Mouse (Mus musculus) R1 (cell line): ENCODE data around the gene Gdi2.
"Not testable (repeated sequence)": the region's sequence is repeated elsewhere in the genome, so short reads cannot be mapped to it uniquely, and the experiment has no call there.

ENCODE experiments used
- DNase-seq: peaks from one replicate; pipeline ENCODE4 v3.0.0-alpha.2; 2018; ENCODE audit warnings: low read depth, low spot score

The Gdi2 gene

DNA sequence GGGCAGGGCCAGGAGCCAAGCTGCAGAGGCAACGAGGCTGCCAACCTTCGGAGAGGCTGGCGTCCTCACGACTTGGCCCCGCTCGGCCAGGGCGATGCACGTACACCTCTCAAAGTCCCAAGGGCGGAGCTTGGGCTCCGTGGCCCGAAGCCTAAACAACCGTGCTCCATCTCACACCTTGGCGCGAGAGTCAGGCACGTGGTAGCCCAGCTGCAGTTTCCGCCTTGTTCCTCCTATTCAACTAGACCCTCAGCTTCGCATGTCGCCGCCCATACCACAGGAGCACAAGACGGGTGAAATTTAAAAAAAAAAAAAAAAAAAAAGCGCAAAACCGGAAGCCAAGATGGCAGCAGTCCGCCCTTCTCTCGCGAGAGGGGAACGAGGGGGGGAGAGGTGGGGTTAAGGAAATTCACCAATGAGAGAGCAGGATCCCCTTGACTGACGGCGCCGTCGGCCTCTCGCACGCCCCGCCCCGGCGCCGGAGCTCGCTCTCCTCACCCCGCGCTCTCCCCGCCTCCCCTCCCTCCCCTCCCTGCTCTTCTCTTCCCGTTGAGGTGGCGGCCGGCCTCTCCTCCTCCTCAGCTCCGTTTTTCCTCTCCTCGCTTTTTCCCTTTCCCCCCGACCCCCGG, at the start of gene Gdi2:
Gene Gdi2, plus strand, starts transcription at position 470 of the 629 bp plus-strand sequence.
- DNase-seq: peak; percentile 98

GRCm38 (mm10) chr13:3495526-3495925, 42.3 kb upstream of the Gdi2 start:
- no peak for DNase-seq

DNA sequence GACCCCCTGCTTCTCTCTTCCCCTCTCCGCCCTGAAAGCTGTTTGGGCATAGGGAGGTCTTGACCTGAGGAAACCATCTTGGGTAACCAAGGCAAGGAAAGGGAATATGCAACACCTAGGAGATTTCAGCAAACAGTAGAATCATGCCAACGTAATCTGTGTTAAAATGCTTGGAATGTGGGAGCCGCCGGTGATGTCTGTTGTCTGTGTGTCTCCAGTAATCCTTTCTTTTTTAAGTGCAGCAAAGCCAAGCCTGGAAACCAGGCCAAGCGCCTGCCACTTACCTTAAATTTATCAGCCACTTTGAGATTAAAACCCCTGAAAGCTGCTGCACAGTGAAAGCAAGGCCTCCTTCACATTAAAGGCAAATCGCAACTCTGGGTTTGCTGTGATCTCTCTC, 36.8 kb upstream of the Gdi2 start:
- DNase-seq: peak; percentile 16

GRCm38 (mm10) chr13:3515351-3515750, 22.5 kb upstream of the Gdi2 start:
- peak; percentile 56 for DNase-seq

- not testable (repeated sequence) for DNase-seq
These were observed 18.5 kb upstream of the Gdi2 start for GRCm38 (mm10) chr13:3519357-3519756.

GRCm38 (mm10) chr13:3519994-3520393, 17.9 kb upstream of the Gdi2 start:
- DNase-seq: not testable (repeated sequence)

DNA sequence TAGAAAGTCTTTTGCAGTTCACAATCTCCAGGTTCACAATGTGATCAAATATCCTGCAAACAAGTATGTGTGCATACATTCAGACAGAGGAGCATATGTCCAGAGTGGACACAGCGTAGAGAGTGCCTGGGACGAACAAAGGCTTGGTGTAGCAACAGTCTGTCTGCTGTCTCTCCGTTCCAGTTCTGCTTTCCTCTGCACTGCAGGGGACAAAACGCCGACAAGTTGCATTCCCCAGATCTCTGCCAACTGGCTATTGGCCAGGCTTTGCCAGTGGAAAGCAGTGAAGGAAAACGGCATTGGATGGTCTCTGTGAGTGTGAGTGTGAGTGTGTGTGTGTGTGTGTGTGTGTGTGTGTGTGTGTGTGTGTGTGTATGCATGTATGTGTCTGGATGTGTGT, 14.4 kb upstream of the Gdi2 start:
- DNase-seq: no peak

- no peak for DNase-seq
These were observed 13.9 kb upstream of the Gdi2 start for GRCm38 (mm10) chr13:3523946-3524345.

DNA sequence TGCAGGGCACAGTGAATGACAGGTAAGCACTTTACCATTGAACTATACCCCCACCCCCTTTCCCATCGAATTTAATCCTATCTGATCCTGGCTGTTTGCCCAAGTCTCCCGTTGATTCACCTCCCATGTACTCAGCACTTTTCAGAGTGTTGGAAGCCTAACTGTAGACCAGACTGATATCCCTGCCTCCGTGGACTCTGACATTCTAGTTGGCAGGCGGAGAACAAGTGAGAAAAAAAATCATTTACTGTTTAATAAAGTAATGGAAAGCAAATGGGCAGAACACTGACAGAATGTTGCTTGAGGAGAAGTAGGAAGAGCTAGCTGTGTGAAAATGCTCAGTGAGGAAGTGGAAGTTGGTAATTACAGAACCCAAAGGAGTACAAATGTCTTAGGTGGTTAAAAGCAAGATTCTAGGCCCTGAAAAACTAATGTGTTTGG, 12.2 kb upstream of the Gdi2 start:
- DNase-seq: no peak

GRCm38 (mm10) chr13:3526328-3526727, 11.5 kb upstream of the Gdi2 start:
- peak; percentile 42 for DNase-seq

DNA sequence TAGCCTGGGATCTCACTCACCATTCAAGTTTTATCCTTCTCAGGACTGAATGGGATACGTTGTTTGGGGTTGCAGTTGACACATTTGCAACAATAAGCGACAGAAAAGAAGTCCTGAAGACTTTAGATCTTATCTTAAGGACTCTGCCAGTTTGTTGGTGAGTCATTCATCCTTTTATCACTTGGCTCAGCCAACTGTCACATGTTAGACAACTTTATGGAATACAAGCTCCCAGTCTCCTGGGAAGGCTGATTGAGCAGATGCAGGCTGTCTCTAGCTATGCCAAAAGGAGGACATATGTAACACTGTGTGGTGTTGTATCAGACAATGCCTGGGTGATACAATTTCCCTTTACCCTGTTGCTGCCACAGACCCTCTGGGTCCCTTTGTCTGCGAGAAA, 7.4 kb upstream of the Gdi2 start:
- no peak for DNase-seq

DNA sequence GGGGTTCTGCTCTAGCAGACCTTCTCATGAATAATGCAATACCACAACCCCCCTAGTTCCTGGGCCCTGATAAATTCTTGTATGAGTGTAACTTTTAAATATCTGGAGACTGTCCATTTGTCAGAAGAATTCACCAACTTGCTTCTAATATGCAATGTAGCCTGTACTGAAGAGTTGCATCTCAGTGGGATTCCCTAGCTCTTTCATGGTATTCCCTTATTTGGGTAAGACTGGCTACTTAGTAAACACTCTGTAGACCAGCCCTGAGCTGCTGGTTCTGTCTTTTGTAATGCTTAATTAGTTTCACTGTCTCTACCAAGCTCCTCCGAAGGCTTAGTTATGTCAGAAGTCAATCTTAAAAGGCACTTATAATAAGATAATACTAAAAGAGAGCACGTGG, 6.7 kb upstream of the Gdi2 start:
- DNase-seq: peak; percentile 79

DNA sequence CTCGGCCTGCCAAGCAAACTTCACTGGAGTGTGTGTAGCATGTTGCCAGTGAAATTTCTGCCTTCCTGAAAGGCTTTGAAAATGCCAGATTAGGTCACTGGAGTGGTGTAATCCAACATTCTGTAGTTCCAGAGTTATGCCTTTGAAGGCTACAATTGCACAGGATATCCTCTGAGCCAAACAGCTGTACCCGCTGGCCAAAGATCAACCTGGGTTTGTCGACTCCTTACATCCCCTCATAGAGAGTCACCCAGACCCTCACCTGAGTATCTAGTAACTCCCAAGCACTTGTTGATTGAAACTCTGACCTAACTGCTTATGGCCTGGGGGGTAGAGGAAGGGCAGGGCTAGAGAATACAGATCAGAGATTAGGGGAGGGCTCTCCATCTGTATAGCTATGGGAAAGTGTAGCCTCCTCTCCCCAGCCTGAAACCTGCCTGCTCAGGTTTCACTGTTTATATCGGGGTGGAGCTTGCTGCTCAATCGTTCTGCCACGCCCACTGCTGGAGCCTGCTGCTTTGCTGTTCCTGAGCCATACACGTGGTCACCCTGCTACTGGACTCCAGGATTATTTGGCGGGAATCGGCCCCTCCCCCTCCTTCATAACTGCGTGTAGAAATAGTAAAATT, 6.1 kb upstream of the Gdi2 start:
- DNase-seq: peak; percentile 92

- DNase-seq: peak; percentile 78
These were observed 5.4 kb upstream of the Gdi2 start for GRCm38 (mm10) chr13:3532451-3532850.

- no peak for DNase-seq
These were observed 3.7 kb upstream of the Gdi2 start for GRCm38 (mm10) chr13:3534146-3534545.

- DNase-seq: peak; percentile 82
These were observed 533 bp downstream of the Gdi2 start for GRCm38 (mm10) chr13:3538223-3538968.

GRCm38 (mm10) chr13:3538969-3539562, 1.2 kb downstream of the Gdi2 start:
- DNase-seq: no peak

- no peak for DNase-seq
These were observed 2.3 kb downstream of the Gdi2 start for GRCm38 (mm10) chr13:3540166-3540565.

DNA sequence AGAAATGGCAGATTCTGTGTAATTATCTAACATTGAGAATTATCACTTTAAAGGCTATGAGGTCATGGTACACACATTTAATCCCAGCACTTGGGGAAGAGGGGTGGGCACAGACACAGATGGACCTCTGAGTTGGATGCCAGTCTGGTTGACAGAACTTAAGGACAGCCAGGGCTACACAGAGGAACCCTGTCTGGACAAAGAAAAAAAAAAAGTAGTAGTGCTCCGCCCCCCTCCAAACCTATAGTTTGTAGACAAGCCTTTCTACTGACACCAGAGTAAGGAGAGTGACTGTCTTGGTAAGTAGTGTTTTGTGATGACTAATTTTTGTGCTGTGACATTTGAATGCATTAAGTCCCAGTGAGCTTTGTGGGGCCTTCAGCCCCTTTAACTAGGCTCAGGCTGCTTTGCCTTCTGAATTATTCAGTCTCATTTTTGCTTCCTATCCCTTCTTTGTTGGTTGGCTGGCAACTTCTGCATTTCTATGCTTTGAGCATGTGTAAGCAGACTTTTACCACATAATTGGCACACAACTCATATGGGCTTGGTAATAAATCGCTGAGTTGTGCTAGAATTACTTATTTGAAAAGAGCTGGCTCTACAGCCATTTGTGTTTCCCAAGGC, 3.4 kb downstream of the Gdi2 start:
- no peak for DNase-seq

- no peak for DNase-seq
These were observed 6.4 kb downstream of the Gdi2 start for GRCm38 (mm10) chr13:3544077-3544874.

DNA sequence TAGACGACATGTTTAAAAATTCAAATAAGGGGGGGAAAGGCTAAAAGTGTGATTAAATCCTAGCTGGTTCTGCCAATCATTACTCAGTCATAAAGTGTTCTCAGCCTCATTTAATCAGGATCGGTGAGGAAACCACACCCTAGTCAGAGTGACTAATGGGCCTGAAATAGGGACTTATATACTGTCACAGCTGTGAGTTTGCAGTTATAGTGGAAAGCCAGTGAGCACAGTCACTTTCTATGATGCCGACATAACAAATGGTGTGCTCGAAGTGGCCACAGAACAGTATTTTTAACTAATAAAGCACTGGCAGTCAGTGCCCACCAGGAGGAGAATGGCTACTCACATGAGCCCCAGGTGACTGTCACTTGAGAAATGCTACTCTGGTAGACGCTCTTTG, 7.1 kb downstream of the Gdi2 start:
- DNase-seq: no peak
